Comparison of ENCODE assay signal across 8 mouse cellular contexts in genomic region chr11:116218737-116219400, GRCm38 (mm10). TPM values are rescaled to one million over a fixed set of nuclear protein-coding genes. Genes with fewer than 3 reads are reported as not detected.
DNase-seq lines count a peak whose midpoint lies in the region; ATAC-seq and TF ChIP-seq lines count a peak whose summit lies in the region.

No protein-coding gene starts in this region.

- peak; percentile 88 for ATAC-seq in forebrain, embryonic 16.5 days
- ATAC-seq in liver, embryonic 14.5 days (ENCODE audit: insufficient read depth): peak; percentile 29

- H3K4me3 ChIP-seq in MEL (ENCODE audit: control insufficient read depth in 1 of 2, insufficient read depth in 1 of 2, low read depth in 2 of 2, low read length in 2 of 2): no peak overlapping the region
- H3K4me3 ChIP-seq in brown adipose tissue, adult 24 weeks (ENCODE audit: insufficient read depth, low read depth, low read length): no peak overlapping the region
- no peak overlapping the region for H3K4me3 ChIP-seq in forebrain, embryonic 16.5 days (replicated peaks; ENCODE audit: low read length)
- no peak overlapping the region for H3K4me3 ChIP-seq in liver, embryonic 14.5 days (ENCODE audit: insufficient read depth in 1 of 2, low read depth in 2 of 2, low read length in 2 of 2)

- no peaks in the 10 kb centered on the region for H3K36me3 ChIP-seq in MEL (ENCODE audit: control insufficient read depth in 1 of 2, insufficient read depth in 2 of 2, low read length in 2 of 2)
- H3K36me3 ChIP-seq in forebrain, embryonic 16.5 days (ENCODE audit: control insufficient read depth, insufficient read depth): no peaks in the 10 kb centered on the region
- H3K36me3 ChIP-seq in liver, embryonic 14.5 days (replicated peaks; ENCODE audit: control insufficient read depth, insufficient read depth, low read depth): no peaks in the 10 kb centered on the region

- TF ChIP-seq POLR2A in MEL (IDR thresholded peaks at IDR 0.05; ENCODE audit: control insufficient read depth in 1 of 2, insufficient read depth in 1 of 2, low read depth in 1 of 2, low read length in 2 of 2, poor library complexity in 1 of 2): no peak

- H3K27me3 ChIP-seq in MEL (ENCODE audit: control insufficient read depth in 1 of 2, insufficient read depth in 2 of 2, low read length in 2 of 2): no peaks in the 10 kb centered on the region
- H3K27me3 ChIP-seq in forebrain, embryonic 16.5 days (replicated peaks; ENCODE audit: control insufficient read depth, insufficient read depth, low read length): peaks cover 19% of the 10 kb centered on the region
- H3K27me3 ChIP-seq in liver, embryonic 14.5 days (ENCODE audit: control insufficient read depth, insufficient read depth, low read length): peaks cover 34% of the 10 kb centered on the region

- H3K27ac ChIP-seq in MEL (ENCODE audit: control insufficient read depth, low read depth, low read length): no peak overlapping the region
- peak overlapping the region; percentile 97 for H3K27ac ChIP-seq in brown adipose tissue, adult 24 weeks (replicated peaks; ENCODE audit: low read depth, low read length)
- H3K27ac ChIP-seq in forebrain, embryonic 16.5 days (ENCODE audit: low read length): peak overlapping the region; percentile 67
- H3K27ac ChIP-seq in liver, embryonic 14.5 days: no peak overlapping the region

- no peak for TF ChIP-seq EP300 in MEL (IDR thresholded peaks at IDR 0.05; ENCODE audit: low read depth in 1 of 2, low read length in 2 of 2)
- TF ChIP-seq EP300 in liver, embryonic 14.5 days (IDR thresholded peaks at IDR 0.05; ENCODE audit: low read depth): no peak

- TF ChIP-seq CTCF in MEL (IDR thresholded peaks at IDR 0.05 in 2 of 3, conservative IDR thresholded peaks at IDR 0.05 in 1 of 3; ENCODE audit: control insufficient read depth in 1 of 3, insufficient read depth in 1 of 3, low read depth in 2 of 3, low read length in 3 of 3, poor library complexity in 1 of 3, severe bottlenecking in 1 of 3): no peak; a peak in 1 of 6 replicates
- TF ChIP-seq CTCF in liver, embryonic 14.5 days (IDR thresholded peaks at IDR 0.05; ENCODE audit: low read depth): no peak

- peak; percentile 67 for DNase-seq in MEL (ENCODE audit: low read depth, low spot score)
- DNase-seq in heart, postnatal 14 days: peak; percentile 86 to 91
- peak; percentile 83 to 91 for DNase-seq in kidney, postnatal 4 days
- no peak for DNase-seq in liver, embryonic 14.5 days (ENCODE audit: low read depth in 3 of 3, low spot score in 3 of 3)
- DNase-seq in ovary, postnatal 10 days (ENCODE audit: low spot score): peak; percentile 61
- DNase-seq in urinary bladder, postnatal 4 days (ENCODE audit: low spot score in 2 of 2): peak; percentile 76 to 88

- H3K9ac ChIP-seq in MEL (ENCODE audit: control insufficient read depth, low read depth, low read length, poor library complexity, severe bottlenecking): no peak overlapping the region
- no peak overlapping the region for H3K9ac ChIP-seq in forebrain, embryonic 16.5 days (replicated peaks; ENCODE audit: low read depth, low read length)
- no peak overlapping the region for H3K9ac ChIP-seq in liver, embryonic 14.5 days (replicated peaks)

- intact Hi-C loops in heart, postnatal 14 days (cut with DNase I): loop anchor here (2.0 to 5.0 kb wide), 3 partner anchors 18 to 132 kb away; partner anchors contain the start of genes Fbf1 and Wbp2

- no peak for TF ChIP-seq RAD21 in MEL (IDR thresholded peaks at IDR 0.05; ENCODE audit: low read depth, low read length)

- 23% methylated on average over 7 of the region's 7 CpGs for WGBS in forebrain, embryonic 16.5 days
- 36% methylated on average over 7 of the region's 7 CpGs for WGBS in liver, embryonic 14.5 days (ENCODE audit: insufficient replicate concordance)

- H3K79me2 ChIP-seq in MEL (ENCODE audit: control insufficient read depth, insufficient read depth, low read length, poor library complexity): no peaks in the 10 kb centered on the region

- H3K4me2 ChIP-seq in forebrain, embryonic 16.5 days (ENCODE audit: low read length): no peak overlapping the region
- H3K4me2 ChIP-seq in liver, embryonic 14.5 days (ENCODE audit: low read depth): no peak overlapping the region

- H3K4me1 ChIP-seq in MEL (ENCODE audit: control insufficient read depth in 1 of 2, insufficient read depth in 2 of 2, low read length in 2 of 2): peaks cover 0 to 13% of the 10 kb centered on the region in 2 experiments; a peak in 1 of 4 replicates
- H3K4me1 ChIP-seq in brown adipose tissue, adult 24 weeks (ENCODE audit: control insufficient read depth, insufficient read depth, insufficient read length, low read length): peaks cover 20% of the 10 kb centered on the region
- peaks cover 19% of the 10 kb centered on the region for H3K4me1 ChIP-seq in forebrain, embryonic 16.5 days (replicated peaks; ENCODE audit: control insufficient read depth, insufficient read depth, low read length)
- peaks cover 3 to 14% of the 10 kb centered on the region in 2 experiments; a peak in 3 of 4 replicates for H3K4me1 ChIP-seq in liver, embryonic 14.5 days (replicated peaks; ENCODE audit: control insufficient read depth in 2 of 2, insufficient read depth in 2 of 2, low read length in 1 of 2)

- no peaks in the 10 kb centered on the region for H3K9me3 ChIP-seq in MEL (replicated peaks; ENCODE audit: insufficient read depth, low read length)
- H3K9me3 ChIP-seq in forebrain, embryonic 16.5 days (ENCODE audit: control insufficient read depth, low read length): 0 out of 2 replicates have a peak, but pooled peaks cover 3% of the 10 kb centered on the region
- H3K9me3 ChIP-seq in liver, embryonic 14.5 days (ENCODE audit: control insufficient read depth, low read length): no peaks in the 10 kb centered on the region

TF ChIP-seq in MEL, 35 proteins besides CTCF, POLR2A, EP300 and RAD21:
- TF ChIP-seq UBTF (IDR thresholded peaks at IDR 0.05; ENCODE audit: borderline replicate concordance, insufficient read depth, low read depth, low read length): no peak

RNA-seq across cellular contexts. Expression of gene Evpl, which starts 19.0 kb away (rescaled TPM):
- 0.26 and 0.39 TPM in 2 replicates for total RNA-seq in MEL (2012; rRNA removed)
- under 1 TPM in 1 of 2 experiments, not detected in 1; 0.78 TPM for polyA plus RNA-seq in MEL (2012; ENCODE audit: insufficient read depth in 1 of 2, insufficient read length in 2 of 2, low read depth in 1 of 2, low replicate concordance in 2 of 2, missing spikeins in 1 of 2)
- polyA plus RNA-seq in brown adipose tissue, adult 24 weeks (2012; ENCODE audit: insufficient read depth, insufficient read length, missing spikeins): 0.16 TPM in 1 of 2 replicates, not detected in the other
- polyA plus RNA-seq in forebrain, embryonic 16.5 days (2015; fragmentation: Nextera tagmentation; extraction: Ambion mirVana): 0.32 and 0.39 TPM in 2 replicates
- under 1 TPM; 0.83 to 0.93 TPM for total RNA-seq in heart, postnatal 14 days (2021)
- polyA plus RNA-seq in liver, embryonic 14.5 days (2012; rRNA removed): 0.03 and 0.09 TPM in 2 replicates
- 0.04 and 0.13 TPM in 2 replicates for polyA plus RNA-seq in liver, embryonic 14.5 days (2014; fragmentation: Nextera tagmentation; extraction: Ambion mirVana)

RNA-seq across cellular contexts. Expression of gene Acox1, which starts 20.0 kb away (rescaled TPM):
- total RNA-seq in MEL (2012; rRNA removed): 16.4 and 16.8 TPM in 2 replicates
- polyA plus RNA-seq in MEL (2012; ENCODE audit: insufficient read depth in 1 of 2, insufficient read length in 2 of 2, low read depth in 1 of 2, low replicate concordance in 2 of 2, missing spikeins in 1 of 2): 10 to 100 TPM in 1 of 2 experiments, not detected in 1; 16.1 TPM
- polyA plus RNA-seq in brown adipose tissue, adult 24 weeks (2012; ENCODE audit: insufficient read depth, insufficient read length, missing spikeins): 223 and 402 TPM in 2 replicates
- 62.8 and 63.3 TPM in 2 replicates for polyA plus RNA-seq in forebrain, embryonic 16.5 days (2015; fragmentation: Nextera tagmentation; extraction: Ambion mirVana)
- total RNA-seq in heart, postnatal 14 days (2021): 100 to 1,000 TPM; 101 to 116 TPM
- 12.3 and 14.8 TPM in 2 replicates for polyA plus RNA-seq in liver, embryonic 14.5 days (2012; rRNA removed)
- 16.6 and 18.6 TPM in 2 replicates for polyA plus RNA-seq in liver, embryonic 14.5 days (2014; fragmentation: Nextera tagmentation; extraction: Ambion mirVana)

RNA-seq across cellular contexts. Expression of gene Ten1, which starts 20.2 kb away (rescaled TPM):
- total RNA-seq in MEL (2012; rRNA removed): 57.9 and 60.8 TPM in 2 replicates
- polyA plus RNA-seq in MEL (2012; ENCODE audit: insufficient read depth in 1 of 2, insufficient read length in 2 of 2, low read depth in 1 of 2, low replicate concordance in 2 of 2, missing spikeins in 1 of 2): 10 to 100 TPM in 1 of 2 experiments, not detected in 1; 66.9 TPM
- polyA plus RNA-seq in brown adipose tissue, adult 24 weeks (2012; ENCODE audit: insufficient read depth, insufficient read length, missing spikeins): 4.3 and 7.6 TPM in 2 replicates
- polyA plus RNA-seq in forebrain, embryonic 16.5 days (2015; fragmentation: Nextera tagmentation; extraction: Ambion mirVana): 69.9 and 92.8 TPM in 2 replicates
- 10 to 100 TPM; 22.2 to 27.0 TPM for total RNA-seq in heart, postnatal 14 days (2021)
- polyA plus RNA-seq in liver, embryonic 14.5 days (2012; rRNA removed): 17.7 and 19.6 TPM in 2 replicates
- 27.3 and 29.3 TPM in 2 replicates for polyA plus RNA-seq in liver, embryonic 14.5 days (2014; fragmentation: Nextera tagmentation; extraction: Ambion mirVana)

RNA-seq across cellular contexts. Expression of gene Fbf1, which starts 50.9 kb away (rescaled TPM):
- 29.0 and 32.5 TPM in 2 replicates for total RNA-seq in MEL (2012; rRNA removed)
- polyA plus RNA-seq in MEL (2012; ENCODE audit: insufficient read depth in 1 of 2, insufficient read length in 2 of 2, low read depth in 1 of 2, low replicate concordance in 2 of 2, missing spikeins in 1 of 2): 10 to 100 TPM in 1 of 2 experiments, not detected in 1; 29.2 TPM
- polyA plus RNA-seq in brown adipose tissue, adult 24 weeks (2012; ENCODE audit: insufficient read depth, insufficient read length, missing spikeins): 3.8 and 5.3 TPM in 2 replicates
- 77.4 and 87.4 TPM in 2 replicates for polyA plus RNA-seq in forebrain, embryonic 16.5 days (2015; fragmentation: Nextera tagmentation; extraction: Ambion mirVana)
- total RNA-seq in heart, postnatal 14 days (2021): 10 to 100 TPM; 15.1 to 17.2 TPM
- polyA plus RNA-seq in liver, embryonic 14.5 days (2012; rRNA removed): 5.8 and 8.7 TPM in 2 replicates
- polyA plus RNA-seq in liver, embryonic 14.5 days (2014; fragmentation: Nextera tagmentation; extraction: Ambion mirVana): 3.1 and 3.5 TPM in 2 replicates

RNA-seq across cellular contexts. Expression of gene Srp68, which starts 55.1 kb away (rescaled TPM):
- 163 and 180 TPM in 2 replicates for total RNA-seq in MEL (2012; rRNA removed)
- 100 to 1,000 TPM; 146 to 228 TPM for polyA plus RNA-seq in MEL (2012; ENCODE audit: insufficient read depth in 1 of 2, insufficient read length in 2 of 2, low read depth in 1 of 2, low replicate concordance in 2 of 2, missing spikeins in 1 of 2)
- 23.4 and 31.3 TPM in 2 replicates for polyA plus RNA-seq in brown adipose tissue, adult 24 weeks (2012; ENCODE audit: insufficient read depth, insufficient read length, missing spikeins)
- 64.1 and 72.0 TPM in 2 replicates for polyA plus RNA-seq in forebrain, embryonic 16.5 days (2015; fragmentation: Nextera tagmentation; extraction: Ambion mirVana)
- total RNA-seq in heart, postnatal 14 days (2021): 10 to 100 TPM; 54.4 to 55.6 TPM
- 31.9 and 37.6 TPM in 2 replicates for polyA plus RNA-seq in liver, embryonic 14.5 days (2012; rRNA removed)
- polyA plus RNA-seq in liver, embryonic 14.5 days (2014; fragmentation: Nextera tagmentation; extraction: Ambion mirVana): 28.8 and 33.8 TPM in 2 replicates

Comparison
In these comparisons a context has a peak if more than half of its experiments do, and no peak if none do; other contexts are left out.
1. DNase-seq: peak in MEL (single experiment), heart, postnatal 14 days (2 of 2), kidney, postnatal 4 days (2 of 2), ovary, postnatal 10 days (single experiment) and urinary bladder, postnatal 4 days (2 of 2); none in liver, embryonic 14.5 days (0 of 3).
2. H3K27ac ChIP-seq: peak in brown adipose tissue, adult 24 weeks (single experiment) and forebrain, embryonic 16.5 days (single experiment); none in MEL (single experiment) and liver, embryonic 14.5 days (single experiment).